Mouse (Mus musculus) lung, postnatal 36 days (tissue): Measurements from ENCODE around the gene Ndc1.

Experiments used
- DNase-seq: peaks from one replicate; pipeline ENCODE4 v3.0.0; 2022; ENCODE audit warnings: mixed read lengths

Ndc1 gene

GRCm38 (mm10) chr4:107443621-107444020, 76.0 kb downstream of the Ndc1 start:
- DNase-seq: no peak

GRCm38 (mm10) chr4:107448481-107448880, 80.9 kb downstream of the Ndc1 start:
- peak; percentile 14 for DNase-seq

- no peak for DNase-seq
Observed at GRCm38 (mm10) chr4:107449519-107449918, 81.9 kb downstream of the Ndc1 start.

- DNase-seq: no peak
Observed at GRCm38 (mm10) chr4:107452266-107453015, 84.9 kb downstream of the Ndc1 start.

- DNase-seq: peak; percentile 90
Observed at GRCm38 (mm10) chr4:107453141-107453984, 85.8 kb downstream of the Ndc1 start.

- no peak for DNase-seq
Observed at GRCm38 (mm10) chr4:107457602-107458001, 90.0 kb downstream of the Ndc1 start.

- DNase-seq: no peak
Observed at GRCm38 (mm10) chr4:107458907-107459306, 91.3 kb downstream of the Ndc1 start.

- no peak for DNase-seq
Observed at GRCm38 (mm10) chr4:107459461-107459860, 91.9 kb downstream of the Ndc1 start.

- DNase-seq: no peak
Observed at GRCm38 (mm10) chr4:107460468-107460867, 92.9 kb downstream of the Ndc1 start.
